Mouse (Mus musculus) ES-E14 (cell line): Measurements from ENCODE around the gene Timp1. TPM values are rescaled to one million over a fixed set of nuclear protein-coding genes. Genes with fewer than 3 reads are reported as not detected.

Experiments used
- DNase-seq: peaks from one replicate; pipeline ENCODE4 v3.0.0-alpha.2; 2013; ENCODE audit warnings: low read depth, low spot score
- H3K27ac ChIP-seq: 2 replicates; pipeline ENCODE4 v1.5.1; 2012; ENCODE audit warnings: low read depth, mild to moderate bottlenecking, low read length, moderate library complexity, mixed read lengths; ENCODE audit not compliant: poor library complexity, insufficient read depth, severe bottlenecking
- H3K36me3 ChIP-seq: 2 replicates; pipeline ENCODE4 v1.6.1; 2012; ENCODE audit warnings: mild to moderate bottlenecking, low read length, moderate library complexity, mixed read lengths; ENCODE audit not compliant: control insufficient read depth, poor library complexity, insufficient read depth, severe bottlenecking
- H3K4me1 ChIP-seq, 2 experiments: fragments of 150-350 bp in 1 of 2; sonication (generic) in 1 of 2; 2 replicates each; pipeline ENCODE4 v1.6.1; 2012; ENCODE audit warnings: low read length in 2 of 2, mild to moderate bottlenecking in 1 of 2, mixed read lengths in 1 of 2; ENCODE audit not compliant: control insufficient read depth in 2 of 2, insufficient read depth in 2 of 2, poor library complexity in 1 of 2
- H3K4me3 ChIP-seq, 2 experiments: fragments of 150-350 bp in 1 of 2; sonication (generic) in 1 of 2; 2 replicates each; pipeline ENCODE4 v1.5.1; 2012; ENCODE audit warnings: low read length in 2 of 2, low read depth in 1 of 2, mild to moderate bottlenecking in 1 of 2, mixed read lengths in 1 of 2; ENCODE audit not compliant: insufficient read depth in 1 of 2, poor library complexity in 1 of 2, severe bottlenecking in 1 of 2
- H3K9ac ChIP-seq: 2 replicates; pipeline ENCODE4 v1.6.1; 2012; ENCODE audit warnings: low read depth, mild to moderate bottlenecking, low read length, mixed read lengths; ENCODE audit not compliant: poor library complexity, insufficient read depth, severe bottlenecking
- H3K9me3 ChIP-seq: fragments of 150-350 bp; sonication (generic); 2 replicates; pipeline ENCODE4 v1.6.1; 2012; ENCODE audit warnings: low read depth, mild to moderate bottlenecking, low read length; ENCODE audit not compliant: control insufficient read depth, insufficient read depth
- CHD2 ChIP-seq: IDR thresholded peaks from 2 replicates; pipeline ENCODE4 v1.6.1; 2014; ENCODE audit warnings: mild to moderate bottlenecking, low read depth, low read length, inconsistent platforms
- HCFC1 ChIP-seq: IDR thresholded peaks from 2 replicates; pipeline ENCODE4 v1.6.1; 2012; ENCODE audit warnings: low read length, inconsistent platforms, borderline replicate concordance; ENCODE audit not compliant: insufficient read depth
- MAFK ChIP-seq: IDR thresholded peaks from 2 replicates; pipeline ENCODE4 v1.6.1; 2014; ENCODE audit warnings: mild to moderate bottlenecking, low read depth, low read length, inconsistent platforms; ENCODE audit not compliant: insufficient read depth
- ZC3H11A ChIP-seq: IDR thresholded peaks from 2 replicates; pipeline ENCODE4 v1.6.1; 2012; ENCODE audit warnings: low read depth, mild to moderate bottlenecking, inconsistent platforms, low read length, borderline replicate concordance
- ZNF384 ChIP-seq: IDR thresholded peaks from 2 replicates; pipeline ENCODE4 v1.6.1; 2012; ENCODE audit warnings: low read depth, low read length, inconsistent platforms
- in situ Hi-C, 2 experiments: fragments of 600-800 bp; cut with MboI; formaldehyde crosslinking; loops; one replicate each; pipeline ENCODE4 v1.15.1; 2025; ENCODE audit warnings: low sequenced_read_pairs in 2 of 2, inconsistent platforms in 1 of 2; ENCODE audit not compliant: unreplicated experiment in 2 of 2
- total RNA-seq: library from RNA; depleted of rRNA; stranded (reverse); fragments of 300-350 nt; gene quantifications from 2 replicates; pipeline ENCODE4 v1.2.3, GENCODE M21; 2012; rRNA removed

The Timp1 gene
- total RNA-seq, 1 experiment, result 130 TPM

- DNase-seq, result peak; percentile 76
- Histone ChIP-seq H3K36me3 (no peaks in the 10 kb centered on the region; the same call in 1 of the 2 replicates), H3K9me3 (no peaks in the 10 kb centered on the region), H3K27ac (no peak within 1 kb of the TSS; the same call in 1 of the 2 replicates), H3K4me1 (no peaks in the 10 kb centered on the region), H3K4me3 (peak within 1 kb of the TSS; percentile 62 to 74), H3K9ac (peak within 1 kb of the TSS; percentile 73)
- in situ Hi-C loops, result no loop called here
- no peak for TF ChIP-seq ZNF384
- no peak for TF ChIP-seq MAFK
- TF ChIP-seq HCFC1, result peak; percentile 15; the same call in 1 of the 2 replicates
- no peak; the same call in 1 of the 2 replicates for TF ChIP-seq CHD2
- TF ChIP-seq ZC3H11A, result no peak
These were observed 50.9 kb downstream of the Timp1 start, which contains the start of gene Syn1 for GRCm38 (mm10) chrX:20920844-20921364. TSS of gene Syn1 (minus strand) at chrX:20921004.

GRCm38 (mm10) chrX:20921366-20921765 lies 51.4 kb downstream of the Timp1 start:
- Histone ChIP-seq H3K27ac (no peak overlapping the region; the same call in 1 of the 2 replicates), H3K9ac (peak overlapping the region; percentile 35; the same call in 1 of the 2 replicates), H3K4me1 (no peaks in the 10 kb centered on the region), H3K4me3 (no peak overlapping the region; a peak in 1 of 4 replicates), H3K9me3 (no peaks in the 10 kb centered on the region), H3K36me3 (no peaks in the 10 kb centered on the region; the same call in 1 of the 2 replicates)
- in situ Hi-C loops, result no loop called here
- TF ChIP-seq ZC3H11A, result no peak
- no peak for DNase-seq

DNA sequence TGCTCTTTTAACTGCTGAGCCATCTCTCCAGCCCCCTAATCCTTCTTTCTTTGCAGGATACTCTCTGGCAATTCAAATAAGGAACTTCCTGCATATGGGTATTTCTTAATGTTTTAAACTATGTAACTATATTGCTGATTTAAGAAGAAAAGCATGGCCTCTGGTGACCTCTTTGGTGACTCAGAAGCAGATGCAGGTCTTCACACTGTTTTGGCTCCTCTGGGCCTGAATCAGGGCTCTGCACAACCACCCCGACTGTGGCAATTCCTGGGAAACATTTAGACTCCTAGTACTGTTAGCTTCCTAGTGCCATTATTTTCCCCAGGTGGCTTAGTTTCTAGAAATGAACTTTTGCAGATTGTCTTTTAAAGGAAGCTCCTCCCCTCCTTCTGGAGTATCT lies 53.5 kb downstream of the Timp1 start:
- Histone ChIP-seq H3K9me3 (no peaks in the 10 kb centered on the region), H3K4me1 (no peaks in the 10 kb centered on the region), H3K36me3 (peaks cover 6% of the 10 kb centered on the region), H3K27ac (no peak overlapping the region), H3K4me3 (no peak overlapping the region), H3K9ac (no peak overlapping the region)
- TF ChIP-seq HCFC1, result no peak
- TF ChIP-seq ZC3H11A, result no peak
- no peak for TF ChIP-seq ZNF384
- no peak for TF ChIP-seq CHD2
- no peak for TF ChIP-seq MAFK
- no peak for DNase-seq
- in situ Hi-C loops, result no loop called here

Other genes with a start within 250 kb of the Timp1 start
- gene Uba1, start 211.8 kb upstream of the Timp1 start, total RNA-seq, result 149 and 178 TPM in 2 replicates
- 47.5 and 53.4 TPM in 2 replicates for gene Cdk16, start 182.2 kb upstream of the Timp1 start, total RNA-seq
- gene Usp11, start 166.3 kb upstream of the Timp1 start, total RNA-seq, result 16.8 and 43.4 TPM in 2 replicates
- 81.8 and 93.1 TPM in 2 replicates for gene Araf, start 72.4 kb upstream of the Timp1 start, total RNA-seq
- gene Syn1, start 50.8 kb downstream of the Timp1 start, total RNA-seq, result 1.6 and 1.7 TPM in 2 replicates
- gene Cfp, start 61.4 kb downstream of the Timp1 start, total RNA-seq, result 4.4 and 9.6 TPM in 2 replicates
- 8.2 and 8.4 TPM in 2 replicates for gene Elk1, start 80.4 kb downstream of the Timp1 start, total RNA-seq
- 37.0 and 41.5 TPM in 2 replicates for gene Uxt, start 91.9 kb downstream of the Timp1 start, total RNA-seq
- gene Zfp182, start 192.2 kb downstream of the Timp1 start, total RNA-seq, result 5.1 and 5.2 TPM in 2 replicates
- gene Spaca5, start 198.2 kb downstream of the Timp1 start, total RNA-seq, result not detected in 2 replicates
- gene Zfp300, start 219.4 kb downstream of the Timp1 start, total RNA-seq, result 0.79 and 0.80 TPM in 2 replicates
- not detected in 2 replicates for gene Ssxa1, start 245.7 kb downstream of the Timp1 start, total RNA-seq